ENCODE assay signal across 11 mouse cellular contexts in the genomic region with DNA sequence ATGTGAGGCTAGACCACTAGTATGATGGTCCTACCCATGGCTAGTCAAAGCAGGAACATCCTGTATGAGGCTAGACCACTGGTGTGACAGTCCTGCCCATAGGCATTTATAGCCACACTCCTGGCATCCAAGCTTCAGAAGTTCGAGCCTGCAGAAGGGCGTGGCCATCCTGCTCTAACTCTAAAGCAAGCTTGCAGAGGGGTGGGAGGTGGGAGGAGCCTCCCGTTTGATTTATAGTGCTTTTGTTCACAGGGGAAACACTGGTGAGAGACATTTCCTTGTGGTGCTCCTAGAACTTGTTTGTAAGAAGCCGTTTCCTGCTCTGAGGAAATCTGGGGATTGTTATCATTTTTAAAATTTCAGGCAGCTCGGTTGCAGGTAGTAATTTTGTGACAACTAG. TPM values are rescaled to one million over a fixed set of nuclear protein-coding genes. Genes with fewer than 3 reads are reported as not detected.
DNase-seq lines count a peak whose midpoint lies in the region; ATAC-seq and TF ChIP-seq lines count a peak whose summit lies in the region.
"Had no signal": no experiment of that assay in that cellular context is flagged by ENCODE, and none has a peak within 500 bp of the region (broad histone marks: within the 10 kb centered on the region; RNA-seq: fewer than 3 reads in every experiment).

No protein-coding gene starts in this region.

- no peak for DNase-seq in layer of hippocampus, adult 2 months (ENCODE audit: low spot score in 2 of 2)
- no peak for DNase-seq in layer of hippocampus, adult 9-10 months (ENCODE audit: low spot score)
- peak; percentile 62 to 77 for DNase-seq in kidney, postnatal 4 days
- DNase-seq in T-cell, adult 2 months (ENCODE audit: low spot score): no peak
- DNase-seq in right cerebral cortex, adult 18-20 months: no peak
- DNase-seq in left cerebral cortex, adult 11 months (ENCODE audit: low spot score): no peak
- DNase-seq: cerebellum, postnatal 14 days; thymus, postnatal 25 days had no signal

- H3K9ac ChIP-seq in heart, embryonic 16.5 days (ENCODE audit: low read length): no peak overlapping the region
- H3K9ac ChIP-seq in stomach, embryonic 16.5 days (ENCODE audit: low read length): peak overlapping the region; percentile 62; the same call in 1 of the 2 replicates
- H3K9ac ChIP-seq: liver, embryonic 14.5 days had no signal

- H3K27ac ChIP-seq in layer of hippocampus, adult 2 months: peak overlapping the region; percentile 79
- peak overlapping the region; percentile 74 for H3K27ac ChIP-seq in heart, embryonic 16.5 days (ENCODE audit: low read length)
- peak overlapping the region; percentile 91 for H3K27ac ChIP-seq in stomach, embryonic 16.5 days (ENCODE audit: low read length)
- H3K27ac ChIP-seq: liver, embryonic 14.5 days had no signal

- 32% methylated on average over 5 of the region's 5 CpGs for WGBS in heart, embryonic 16.5 days
- WGBS in stomach, embryonic 16.5 days: 11% methylated on average over 5 of the region's 5 CpGs

- H3K36me3 ChIP-seq in heart, embryonic 16.5 days (ENCODE audit: control insufficient read depth, insufficient read depth): no peaks in the 10 kb centered on the region
- H3K36me3 ChIP-seq in stomach, embryonic 16.5 days (ENCODE audit: control insufficient read depth, insufficient read depth, low read length): no peaks in the 10 kb centered on the region

- H3K4me2 ChIP-seq in heart, embryonic 16.5 days (ENCODE audit: low read depth, low read length): peak overlapping the region; percentile 39; the same call in 1 of the 2 replicates
- peak overlapping the region; percentile 37; the same call in 1 of the 2 replicates for H3K4me2 ChIP-seq in stomach, embryonic 16.5 days (ENCODE audit: low read depth, low read length)

- no peak for ATAC-seq in heart, embryonic 16.5 days (replicated peaks; ENCODE audit: extremely low read depth, insufficient read depth, low FRiP score)
- no peak for ATAC-seq in stomach, embryonic 16.5 days (ENCODE audit: insufficient read depth, low FRiP score)

- no peaks in the 10 kb centered on the region for H3K4me1 ChIP-seq in heart, embryonic 16.5 days (ENCODE audit: control insufficient read depth, insufficient read depth, low read length)
- peaks cover 13% of the 10 kb centered on the region for H3K4me1 ChIP-seq in stomach, embryonic 16.5 days (ENCODE audit: control insufficient read depth, insufficient read depth, low read length)

- no peaks in the 10 kb centered on the region for H3K9me3 ChIP-seq in heart, embryonic 16.5 days (replicated peaks; ENCODE audit: control insufficient read depth, low read length)
- H3K9me3 ChIP-seq in stomach, embryonic 16.5 days (replicated peaks; ENCODE audit: control insufficient read depth, low read length): no peaks in the 10 kb centered on the region

- 0 out of 2 replicates have a peak, but pooled peaks cover 2% of the 10 kb centered on the region for H3K27me3 ChIP-seq in heart, embryonic 16.5 days (ENCODE audit: control insufficient read depth, insufficient read depth, low read length)
- no peaks in the 10 kb centered on the region for H3K27me3 ChIP-seq in stomach, embryonic 16.5 days (ENCODE audit: control insufficient read depth, insufficient read depth, low read length)

- TF ChIP-seq CTCF in layer of hippocampus, adult 2 months (conservative IDR thresholded peaks at IDR 0.05): no peak

- no peak overlapping the region for H3K4me3 ChIP-seq in layer of hippocampus, adult 2 months
- peak overlapping the region; percentile 6; the same call in 1 of the 2 replicates for H3K4me3 ChIP-seq in heart, embryonic 16.5 days (ENCODE audit: low read length)
- H3K4me3 ChIP-seq in stomach, embryonic 16.5 days (replicated peaks; ENCODE audit: low read length): no peak overlapping the region

RNA-seq across cellular contexts. Expression of a gene that starts 56.7 kb away (rescaled TPM):
- 100 to 1,000 TPM; 225 to 238 TPM for total RNA-seq in layer of hippocampus, adult 2 months (2021)
- 11.0 and 11.1 TPM in 2 replicates for polyA plus RNA-seq in heart, embryonic 16.5 days (2015; fragmentation: Nextera tagmentation; extraction: Ambion mirVana)
- polyA plus RNA-seq in stomach, embryonic 16.5 days (2015; fragmentation: Nextera tagmentation; extraction: Ambion mirVana): 18.5 and 19.9 TPM in 2 replicates

Comparison
In these comparisons a context has a peak if more than half of its experiments do, and no peak if none do; other contexts are left out.
1. DNase-seq: peak in kidney, postnatal 4 days (2 of 2); none in layer of hippocampus, adult 2 months (0 of 2), layer of hippocampus, adult 9-10 months (single experiment), T-cell, adult 2 months (single experiment), right cerebral cortex, adult 18-20 months (single experiment) and left cerebral cortex, adult 11 months (single experiment).
2. Peak in every context shown above with its lines, with median percentiles within 50 percentile points of each other: H3K27ac ChIP-seq.